Mouse (Mus musculus): ENCODE measurements around the gene Popdc3.

- TF ChIP-seq EP300 (IDR thresholded peaks at IDR 0.05; ENCODE audit: low read depth in 1 of 2, low read length in 2 of 2) = no peak
- TF ChIP-seq GATA1 (IDR thresholded peaks at IDR 0.05; ENCODE audit: low read depth, low read length) = no peak
- no peak for TF ChIP-seq CTCF (IDR thresholded peaks at IDR 0.05 in 2 of 3, conservative IDR thresholded peaks at IDR 0.05 in 1 of 3; ENCODE audit: control insufficient read depth in 1 of 3, insufficient read depth in 1 of 3, low read depth in 2 of 3, low read length in 3 of 3, poor library complexity in 1 of 3, severe bottlenecking in 1 of 3)
- no peak for TF ChIP-seq MAX (IDR thresholded peaks at IDR 0.05; ENCODE audit: low read length)
- TF ChIP-seq MYB (IDR thresholded peaks at IDR 0.05; ENCODE audit: low read depth, low read length) = no peak
- no peak for TF ChIP-seq POLR2AphosphoS2 (IDR thresholded peaks at IDR 0.05; ENCODE audit: low read length)
- no peak for TF ChIP-seq NELFE (IDR thresholded peaks at IDR 0.05; ENCODE audit: low read depth, low read length)
- TF ChIP-seq KAT2A (conservative IDR thresholded peaks at IDR 0.05; ENCODE audit: low read depth, low read length) = no peak
- no peak for TF ChIP-seq POLR2A (IDR thresholded peaks at IDR 0.05; ENCODE audit: control insufficient read depth in 1 of 2, insufficient read depth in 1 of 2, low read depth in 1 of 2, low read length in 2 of 2, poor library complexity in 1 of 2)
- no peak for TF ChIP-seq ZC3H11A (IDR thresholded peaks at IDR 0.05; ENCODE audit: low read depth, low read length)
- no peak for TF ChIP-seq HCFC1 (IDR thresholded peaks at IDR 0.05; ENCODE audit: low read depth, low read length)
- TF ChIP-seq USF1 (IDR thresholded peaks at IDR 0.05; ENCODE audit: low read depth, low read length) = no peak
- TF ChIP-seq TCF12 (IDR thresholded peaks at IDR 0.05; ENCODE audit: low read depth, low read length) = no peak
- no peak for TF ChIP-seq MYC (IDR thresholded peaks at IDR 0.05; ENCODE audit: low read depth, low read length)
Measured at GRCm38 (mm10) chr10:45173927-45174326, 4.0 kb upstream of the Popdc3 start.

Measured in MEL (cell line).